ENCODE assay signal across 7 mouse cellular contexts in genomic region chr11:85312818-85313217, GRCm38 (mm10). TPM values are rescaled to one million over a fixed set of nuclear protein-coding genes. Genes with fewer than 3 reads are reported as not detected.
DNase-seq lines count a peak whose midpoint lies in the region; ATAC-seq lines count a peak whose summit lies in the region.

No protein-coding gene starts in this region.

- 34% methylated on average over 2 of the region's 2 CpGs for WGBS in hindbrain, embryonic 14.5 days
- WGBS in stomach, embryonic 14.5 days: 17% methylated on average over 2 of the region's 2 CpGs

- H3K9me3 ChIP-seq in hindbrain, embryonic 14.5 days (ENCODE audit: control insufficient read depth, low read length): no peaks in the 10 kb centered on the region
- no peaks in the 10 kb centered on the region for H3K9me3 ChIP-seq in stomach, embryonic 14.5 days (ENCODE audit: control insufficient read depth, low read depth, low read length)

- no peaks in the 10 kb centered on the region for H3K27me3 ChIP-seq in hindbrain, embryonic 14.5 days (ENCODE audit: control insufficient read depth, insufficient read depth, low read length)
- H3K27me3 ChIP-seq in stomach, embryonic 14.5 days (ENCODE audit: control insufficient read depth, insufficient read depth, low read length): no peaks in the 10 kb centered on the region

- peak overlapping the region; percentile 88 for H3K9ac ChIP-seq in hindbrain, embryonic 14.5 days
- H3K9ac ChIP-seq in stomach, embryonic 14.5 days (replicated peaks; ENCODE audit: low read depth, low read length): no peak overlapping the region; the same call in 1 of the 2 replicates

- H3K36me3 ChIP-seq in hindbrain, embryonic 14.5 days (replicated peaks; ENCODE audit: control insufficient read depth, insufficient read depth): no peaks in the 10 kb centered on the region
- H3K36me3 ChIP-seq in stomach, embryonic 14.5 days (ENCODE audit: control insufficient read depth, insufficient read depth, low read length): no peaks in the 10 kb centered on the region; the same call in none of the 2 replicates

- H3K4me1 ChIP-seq in hindbrain, embryonic 14.5 days (replicated peaks; ENCODE audit: control insufficient read depth, insufficient read depth, low read length): peaks cover 24% of the 10 kb centered on the region
- peaks cover 8% of the 10 kb centered on the region; the same call in 1 of the 2 replicates for H3K4me1 ChIP-seq in stomach, embryonic 14.5 days (ENCODE audit: control insufficient read depth, insufficient read depth, low read length)

- peak overlapping the region; percentile 53 for H3K4me2 ChIP-seq in hindbrain, embryonic 14.5 days (replicated peaks)
- H3K4me2 ChIP-seq in stomach, embryonic 14.5 days (replicated peaks; ENCODE audit: low read depth, low read length): peak overlapping the region; percentile 85

- ATAC-seq in hindbrain, embryonic 14.5 days (ENCODE audit: low FRiP score): no peak
- ATAC-seq in stomach, embryonic 14.5 days (ENCODE audit: insufficient number of reproducible peaks, insufficient read depth, low FRiP score, low read depth): no peak

- H3K4me3 ChIP-seq in hindbrain, embryonic 14.5 days (replicated peaks; ENCODE audit: low read length): peak overlapping the region; percentile 83
- peak overlapping the region; percentile 98 for H3K4me3 ChIP-seq in stomach, embryonic 14.5 days (ENCODE audit: low read depth, low read length)

- H3K27ac ChIP-seq in hindbrain, embryonic 14.5 days: no peak overlapping the region
- no peak overlapping the region for H3K27ac ChIP-seq in stomach, embryonic 14.5 days (ENCODE audit: low read length)

- DNase-seq in NIH3T3 (ENCODE audit: low read depth): peak; percentile 96
- peak; percentile 76 to 84 for DNase-seq in cerebellum, adult 18-20 months
- peak; percentile 89 for DNase-seq in gastrocnemius, adult 18-20 months (ENCODE audit: low spot score)
- peak; percentile 86 for DNase-seq in hindbrain, embryonic 14.5 days (ENCODE audit: low spot score)
- DNase-seq in layer of hippocampus, postnatal 14 days (ENCODE audit: low spot score in 2 of 2): peak; percentile 41 to 91
- peak; percentile 72 for DNase-seq in lung, postnatal 14 days

RNA-seq across cellular contexts. Expression of gene Ppm1d, which starts 1.8 kb away (rescaled TPM):
- total RNA-seq in gastrocnemius, adult 18-20 months (2021): 1 to 10 TPM; 4.6 to 5.1 TPM
- polyA plus RNA-seq in hindbrain, embryonic 14.5 days (2014; fragmentation: Nextera tagmentation; extraction: Ambion mirVana): 21.1 and 22.2 TPM in 2 replicates
- 10 to 100 TPM; 15.3 to 15.4 TPM for total RNA-seq in layer of hippocampus, postnatal 14 days (2021)
- 14.6 and 20.3 TPM in 2 replicates for polyA plus RNA-seq in stomach, embryonic 14.5 days (2014; fragmentation: Nextera tagmentation; extraction: Ambion mirVana)

RNA-seq across cellular contexts. Expression of gene Bcas3, which starts 40.1 kb away (rescaled TPM):
- total RNA-seq in gastrocnemius, adult 18-20 months (2021): 10 to 100 TPM; 40.7 to 47.3 TPM
- polyA plus RNA-seq in hindbrain, embryonic 14.5 days (2014; fragmentation: Nextera tagmentation; extraction: Ambion mirVana): 29.2 and 36.5 TPM in 2 replicates
- 10 to 100 TPM; 53.6 to 56.1 TPM for total RNA-seq in layer of hippocampus, postnatal 14 days (2021)
- 20.4 and 22.6 TPM in 2 replicates for polyA plus RNA-seq in stomach, embryonic 14.5 days (2014; fragmentation: Nextera tagmentation; extraction: Ambion mirVana)
